Mouse (Mus musculus) neutrophil, adult 83 days (primary cell): Measurements from ENCODE around the gene Sectm1a. TPM values are rescaled to one million over a fixed set of nuclear protein-coding genes. Genes with fewer than 3 reads are reported as not detected.

Experiments
- total RNA-seq, 2 experiments: library from RNA; stranded (reverse); gene quantifications; one replicate each; pipeline ENCODE4 v1.2.4; 2023

The Sectm1a gene
- under 1 TPM in 1 of 2 experiments, not detected in 1; 0.44 TPM for total RNA-seq

GRCm38 (mm10) chr11:121081120-121081519 lies at the start of gene Sectm1a:
TSS of gene Sectm1a (minus strand) at chr11:121081220.

GRCm38 (mm10) chr11:121118577-121118976 lies 37.6 kb upstream of the Sectm1a start, which contains the start of gene Tex19.2:
TSS of gene Tex19.2 (minus strand) at chr11:121118677.

GRCm38 (mm10) chr11:121063379-121063778 lies 17.6 kb downstream of the Sectm1a start, which contains the start of gene Sectm1b:
TSS of gene Sectm1b (minus strand) at chr11:121063569.

DNA sequence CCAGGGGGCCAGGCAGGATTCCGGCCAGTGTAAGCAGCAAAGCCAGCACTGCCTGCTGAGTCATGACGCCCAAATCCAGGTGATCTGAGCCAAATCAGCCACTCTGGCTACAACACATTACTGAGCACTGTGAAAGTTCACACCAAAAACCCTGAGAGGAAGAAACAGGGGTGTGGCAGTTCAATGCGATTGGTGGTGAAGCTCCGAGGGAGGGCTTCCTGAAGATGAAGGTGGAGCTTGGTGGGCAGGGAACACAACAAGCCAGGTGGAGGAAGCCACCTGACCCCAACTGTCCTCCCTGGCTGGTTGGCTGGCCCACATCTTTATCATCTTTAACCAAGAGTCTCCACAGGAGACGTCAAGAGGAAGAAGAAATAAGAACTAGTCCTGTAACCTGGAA lies 41.7 kb downstream of the Sectm1a start, which contains the start of gene Cd7:
Gene Cd7, minus strand, starts transcription at position 117 of the 400 bp plus-strand sequence.

Other genes with a start within 250 kb of the Sectm1a start
- 1 to 10 TPM; 4.2 to 4.5 TPM for gene Ccdc57, start 148.3 kb downstream of the Sectm1a start, total RNA-seq
- gene Slc16a3, start 132.7 kb downstream of the Sectm1a start, total RNA-seq, result 100 to 1,000 TPM; 484 to 693 TPM
- 10 to 100 TPM; 84.9 to 91.3 TPM for gene Csnk1d, start 89.9 kb downstream of the Sectm1a start, total RNA-seq
- gene Cd7, start 41.8 kb downstream of the Sectm1a start, total RNA-seq, result 1 to 10 TPM; 1.7 to 2.5 TPM
- not detected for gene Sectm1b, start 17.7 kb downstream of the Sectm1a start, total RNA-seq
- not detected for gene Tex19.2, start 37.5 kb upstream of the Sectm1a start, total RNA-seq
- not detected for gene Tex19.1, start 64.9 kb upstream of the Sectm1a start, total RNA-seq
- not detected for gene Uts2r, start 79.1 kb upstream of the Sectm1a start, total RNA-seq
- gene Hexdc, start 123.2 kb upstream of the Sectm1a start, total RNA-seq, result 1 to 10 TPM; 3.3 to 3.5 TPM
- 1 to 10 TPM; 4.1 to 4.6 TPM for gene Ogfod3, start 123.5 kb upstream of the Sectm1a start, total RNA-seq
- 10 to 100 TPM; 62.2 to 63.1 TPM for gene Cybc1, start 148.1 kb upstream of the Sectm1a start, total RNA-seq
- 10 to 100 TPM; 45.0 to 45.6 TPM for gene Narf, start 156.0 kb upstream of the Sectm1a start, total RNA-seq
- gene Foxk2, start 178.8 kb upstream of the Sectm1a start, total RNA-seq, result 10 to 100 TPM; 26.5 to 26.9 TPM